Mouse (Mus musculus): ENCODE measurements around the gene Spata22.

DNA sequence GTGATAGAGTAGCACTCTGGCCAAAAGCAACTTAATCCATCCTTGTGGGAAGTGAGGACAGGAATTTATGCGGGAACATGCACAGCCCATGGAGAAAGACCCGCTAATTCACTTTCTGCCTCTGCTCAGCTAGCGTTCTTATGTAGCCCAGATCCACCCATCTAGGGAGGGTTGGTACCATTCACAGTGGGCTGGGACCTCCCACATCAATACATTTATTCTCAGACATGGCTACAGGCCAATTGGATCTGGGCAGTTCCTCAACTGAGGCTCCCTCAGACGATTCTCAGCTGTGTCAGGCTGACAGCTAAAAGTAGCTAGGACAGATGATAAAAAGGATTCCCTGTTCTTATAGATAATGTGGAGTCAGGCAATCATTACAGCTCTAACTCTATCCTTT is 2.2 kb upstream of the Spata22 start:
- TF ChIP-seq CTCF (IDR thresholded peaks at IDR 0.05; ENCODE audit: low read depth) (no peak), EP300 (IDR thresholded peaks at IDR 0.05; ENCODE audit: low read depth) (no peak)

Data from heart, postnatal 0 days (tissue).